In the genomic region with DNA sequence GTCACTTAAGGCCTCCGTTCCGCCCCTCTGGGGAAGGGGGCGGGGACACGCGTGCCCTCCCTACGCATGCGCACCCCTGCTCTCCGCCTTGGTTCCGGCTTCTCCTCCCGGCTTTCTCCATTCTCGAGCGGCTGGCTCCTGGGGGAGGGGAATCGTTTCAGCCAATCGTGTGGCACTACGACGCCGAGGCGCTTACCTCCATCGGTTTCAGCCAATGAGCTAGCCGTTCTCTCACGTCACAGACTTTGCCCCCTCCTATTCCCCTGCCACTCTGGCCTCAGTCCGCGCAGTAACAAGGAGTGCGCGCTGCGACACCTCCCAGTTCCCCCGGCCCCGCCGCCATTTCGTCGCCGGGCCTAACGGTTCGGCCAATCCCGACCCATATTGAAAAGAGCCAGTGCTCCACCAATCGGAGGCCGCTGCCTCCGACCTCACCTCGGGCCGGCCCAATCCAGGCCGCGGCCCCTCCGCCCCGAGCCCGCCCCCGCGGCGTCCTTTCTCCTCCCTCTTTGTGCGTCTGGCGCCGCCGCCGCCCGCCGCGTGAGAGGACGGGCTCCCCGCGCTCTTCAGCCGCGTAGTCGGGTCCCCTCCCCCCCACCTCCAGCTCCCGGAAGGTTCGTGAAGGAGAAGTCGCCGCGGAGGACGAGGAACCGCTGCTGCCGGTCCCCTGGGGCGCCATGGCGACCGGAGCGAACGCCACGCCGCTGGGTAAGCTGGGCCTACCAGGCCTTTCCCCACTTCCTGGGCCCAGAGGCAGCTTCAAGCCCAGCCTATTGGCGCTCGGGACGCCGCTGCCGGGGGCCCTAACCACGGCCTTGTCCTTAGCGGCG, we compare ENCODE assay signal across 8 mouse cellular contexts. TPM values are rescaled to one million over a fixed set of nuclear protein-coding genes. Genes with fewer than 3 reads are reported as not detected.
A peak's percentile ranks its signal among the peaks of the same experiment; 100 is the strongest.
DNase-seq lines count a peak whose midpoint lies in the region; ATAC-seq lines count a peak whose summit lies in the region.

Sf1 (plus strand) TSS at position 280 of the 830 bp plus-strand sequence.

- DNase-seq in adipocyte (ENCODE audit: low spot score), result peak; percentile 100
- DNase-seq in embryo, embryonic 10 days (ENCODE audit: low spot score), result peak; percentile 99
- peak; percentile 99 for DNase-seq in gastrocnemius, postnatal 10 days
- DNase-seq in induced T-regulatory cell, adult 2 months (ENCODE audit: low read depth), result peak; percentile 100
- peak; percentile 100 for DNase-seq in left cerebral cortex, adult 9 months (ENCODE audit: low spot score in 2 of 2)
- DNase-seq in right cerebral cortex, postnatal 25 days, result peak; percentile 100
- peak; percentile 99 to 100 for DNase-seq in urinary bladder, postnatal 4 days (ENCODE audit: low spot score in 2 of 2)

- ATAC-seq in megakaryocyte-erythroid progenitor cell, adult 5-6 weeks (replicated peaks; ENCODE audit: low FRiP score, low TSS enrichment, poor library complexity, severe bottlenecking), result peak; percentile 95

RNA-seq across cellular contexts. Expression of gene Sf1, which starts in this region (rescaled TPM):
- total RNA-seq in gastrocnemius, postnatal 10 days (2021), result 100 to 1,000 TPM in 1 of 2 experiments, 10 to 100 TPM in 1; 88.6 to 123 TPM
- 286 and 398 TPM in 2 replicates for total RNA-seq in megakaryocyte-erythroid progenitor cell, adult 5-6 weeks (2014; fragmentation: Nextera tagmentation)
- total RNA-seq in megakaryocyte-erythroid progenitor cell, adult 5-6 weeks (2017), result 253 and 302 TPM in 2 replicates

Comparison
In these comparisons a context has a peak if more than half of its experiments do, and no peak if none do; other contexts are left out.
1. Peak in every context shown above with its lines: DNase-seq and ATAC-seq.